Mouse (Mus musculus): ENCODE data around the gene Upk3bl.
A peak's percentile ranks its signal among the peaks of the same experiment; 100 is the strongest.

Upk3bl gene

DNA sequence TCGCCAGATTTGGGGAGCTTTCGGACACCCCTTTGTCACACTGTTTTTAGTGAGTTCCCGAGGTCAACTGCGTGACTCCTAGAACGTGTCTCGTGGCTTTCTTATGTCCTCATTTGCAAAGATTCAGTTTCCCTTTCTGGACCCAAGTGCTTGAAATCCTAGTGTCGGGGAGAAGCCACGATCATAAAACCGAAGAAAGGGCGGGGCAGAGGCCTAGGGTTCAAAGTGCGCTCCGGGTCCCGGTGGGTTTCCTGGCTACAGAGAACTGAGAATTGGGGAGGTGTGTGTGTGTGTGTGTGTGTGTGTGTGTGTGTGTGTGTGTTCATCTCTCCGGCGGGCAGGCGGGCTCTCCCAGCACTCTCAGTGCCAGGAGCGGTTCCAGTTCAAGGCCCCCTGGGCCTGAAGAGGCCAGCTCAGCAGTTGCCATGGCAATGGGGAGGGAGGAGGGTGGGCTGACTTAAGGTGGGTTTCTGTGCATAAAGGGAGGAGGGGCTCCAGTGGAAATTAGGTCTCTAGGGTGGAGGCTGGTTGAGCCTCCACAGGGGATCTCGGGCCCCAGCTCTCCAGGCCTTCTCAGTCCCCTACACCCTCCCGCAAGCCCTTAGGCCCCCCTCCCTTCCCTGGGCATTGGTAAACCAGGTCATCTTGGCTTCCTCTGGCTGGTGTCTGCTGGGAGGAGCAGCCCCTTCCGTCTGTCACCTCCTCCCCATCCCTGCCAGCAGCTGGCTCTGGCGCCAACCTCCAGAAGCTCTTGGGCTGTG, 30.8 kb downstream of the Upk3bl start:
- peak; percentile 42 for DNase-seq (ENCODE audit: low read depth, low spot score)

DNA sequence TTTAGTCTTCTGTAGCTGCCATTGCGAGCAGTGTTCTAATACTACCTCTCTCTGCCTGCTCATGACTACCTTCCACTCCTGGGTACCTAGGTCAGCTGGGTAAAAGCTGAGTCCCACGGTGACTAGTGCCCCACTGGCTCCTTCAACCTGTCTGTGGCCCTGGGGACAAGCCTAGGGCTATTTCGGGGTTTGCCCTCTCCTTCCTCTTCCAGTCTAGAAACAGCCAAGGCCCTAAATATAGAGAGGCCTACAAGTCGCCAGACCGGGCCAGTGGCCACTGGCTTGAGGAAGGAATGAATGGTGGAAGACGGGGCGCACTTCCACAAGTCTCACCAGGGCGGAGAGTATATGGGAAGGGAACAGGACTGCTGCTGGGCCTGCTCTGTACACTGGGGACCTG, 32.0 kb downstream of the Upk3bl start:
- DNase-seq (ENCODE audit: low read depth, low spot score) = no peak

DNA sequence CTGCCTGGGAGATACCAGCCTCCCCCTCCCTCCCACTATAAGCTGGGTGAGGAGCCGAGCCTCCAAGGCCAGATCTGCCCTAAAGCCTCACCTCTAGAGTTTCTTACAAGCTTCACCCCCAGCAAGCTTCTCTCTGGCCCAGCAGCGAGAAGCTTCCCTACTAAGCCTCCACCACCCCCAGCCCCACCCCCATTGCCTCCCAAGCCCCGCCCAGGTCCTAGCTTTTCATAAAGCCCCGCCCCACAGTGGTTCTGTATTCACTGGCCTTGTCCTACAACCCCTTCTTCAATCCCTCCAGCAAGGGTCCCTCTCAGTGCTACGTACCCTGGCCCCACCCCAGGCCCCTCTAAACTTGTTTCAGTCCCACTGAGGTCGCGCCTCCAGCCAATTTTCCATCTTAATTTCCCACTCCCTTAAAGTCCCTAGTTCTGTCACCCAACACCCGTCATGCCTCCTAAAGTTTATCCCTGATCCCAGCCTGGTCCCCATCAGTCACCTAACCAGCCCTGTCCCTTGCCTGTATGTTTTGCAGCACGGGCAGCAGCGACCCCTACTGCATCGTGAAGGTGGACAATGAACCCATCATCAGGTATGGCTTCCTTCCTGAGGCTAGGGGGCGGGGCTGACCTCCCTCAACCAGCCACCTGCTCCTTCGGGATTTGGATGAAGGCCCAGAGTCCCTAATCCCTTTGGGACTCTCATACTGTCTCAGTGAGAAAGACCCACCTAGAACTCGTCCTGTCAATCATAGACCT, 34.7 kb downstream of the Upk3bl start:
- peak; percentile 58 for DNase-seq (ENCODE audit: low read depth, low spot score)

DNA sequence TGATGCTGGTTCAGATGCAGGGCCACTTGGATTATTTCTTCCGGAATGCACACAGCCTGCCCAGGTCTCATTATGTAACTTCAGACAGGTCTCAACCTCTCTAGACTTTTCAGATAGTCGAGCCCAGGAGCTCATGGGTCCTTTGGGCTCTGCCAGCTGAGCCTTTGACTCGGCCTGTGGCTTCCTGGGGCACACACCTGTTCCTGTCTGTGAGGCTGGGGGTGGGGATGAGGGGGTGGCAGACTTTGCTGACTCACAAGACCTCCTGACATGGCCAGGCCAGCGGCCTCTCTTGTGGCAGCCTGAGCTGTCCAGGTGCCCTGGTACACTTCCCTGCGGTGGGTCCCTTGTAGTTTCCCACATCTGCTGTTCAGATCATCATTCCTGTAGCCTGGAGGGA, 37.6 kb downstream of the Upk3bl start:
- DNase-seq (ENCODE audit: low read depth, low spot score) = no peak

DNA sequence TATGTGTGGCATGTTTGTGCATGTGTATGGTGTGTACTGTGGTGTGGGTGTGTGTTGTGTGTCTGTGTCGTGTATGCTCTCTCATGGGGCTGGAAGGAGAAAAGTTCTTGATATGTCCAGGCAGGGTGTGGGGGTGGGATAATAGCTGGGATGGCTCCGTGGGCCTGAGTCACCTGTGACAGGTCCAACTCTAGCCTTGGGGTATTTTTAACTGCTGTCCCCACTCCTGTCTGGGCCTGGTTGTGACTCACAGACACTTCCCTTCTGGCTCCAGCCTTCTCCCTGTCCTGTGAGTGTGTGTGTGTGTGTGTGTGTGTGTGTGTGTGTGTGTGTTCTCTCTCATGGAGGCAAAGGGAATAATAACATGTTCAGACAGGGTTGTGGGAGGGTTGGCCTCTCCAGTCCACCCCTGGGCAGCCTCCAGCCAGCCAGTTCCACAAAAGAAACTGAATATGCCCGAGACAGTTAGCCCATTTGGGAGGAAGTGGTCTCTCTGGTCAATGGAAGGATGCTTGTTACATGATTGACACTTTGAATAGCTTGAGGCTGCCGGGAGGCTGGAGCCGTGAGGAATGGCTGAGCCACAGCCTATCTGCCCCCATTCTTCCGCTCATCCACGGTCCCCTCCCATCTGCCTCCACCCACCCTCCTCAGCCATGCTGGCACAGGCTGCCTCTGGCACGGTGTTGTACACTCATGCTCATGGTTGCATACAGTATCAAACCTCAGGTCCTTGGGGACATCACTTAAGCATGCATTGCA, 40.1 kb downstream of the Upk3bl start:
- no peak for DNase-seq (ENCODE audit: low read depth, low spot score)

DNA sequence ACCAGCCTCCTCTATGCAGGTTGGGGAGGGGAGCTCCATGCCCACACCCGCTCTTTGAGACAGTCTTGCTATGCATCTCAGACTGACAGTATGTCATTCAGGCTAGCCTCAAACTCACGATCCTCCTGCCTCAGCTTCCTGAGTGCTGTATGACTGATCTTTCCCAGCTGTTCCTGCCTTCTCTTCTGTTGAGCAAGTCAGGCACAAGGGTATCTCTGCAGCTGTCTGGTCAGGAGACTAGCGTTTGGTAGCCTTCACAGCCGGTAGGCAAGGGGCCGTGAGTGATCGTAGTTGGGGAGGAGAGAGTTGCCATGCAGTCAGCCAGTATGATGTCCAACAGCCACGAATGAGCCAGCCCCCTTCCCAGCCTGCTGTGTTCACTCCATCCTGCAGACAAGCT, 40.8 kb downstream of the Upk3bl start:
- DNase-seq (ENCODE audit: low read depth, low spot score) = no peak

DNA sequence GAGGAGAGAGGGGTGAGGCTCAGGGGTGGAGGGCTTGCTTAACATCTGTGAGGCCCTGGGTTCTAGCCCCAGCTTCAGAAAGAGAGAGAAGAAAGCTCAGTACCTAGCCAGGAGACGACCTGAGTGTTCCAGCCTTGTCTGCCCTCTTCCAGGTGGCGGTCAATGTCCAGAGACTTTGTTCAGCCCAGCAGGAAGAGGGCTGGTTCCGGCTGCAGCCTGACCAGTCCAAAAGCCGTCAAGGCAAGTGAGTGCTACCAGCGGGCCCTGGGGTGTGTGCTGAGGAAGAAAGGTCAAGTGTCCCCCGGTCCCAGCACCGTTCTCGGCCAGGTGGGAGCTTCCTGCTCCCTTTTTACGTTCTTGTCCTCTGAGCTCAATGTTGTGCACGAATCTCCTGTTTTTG, 44.2 kb downstream of the Upk3bl start:
- no peak for DNase-seq (ENCODE audit: low read depth, low spot score)

DNA sequence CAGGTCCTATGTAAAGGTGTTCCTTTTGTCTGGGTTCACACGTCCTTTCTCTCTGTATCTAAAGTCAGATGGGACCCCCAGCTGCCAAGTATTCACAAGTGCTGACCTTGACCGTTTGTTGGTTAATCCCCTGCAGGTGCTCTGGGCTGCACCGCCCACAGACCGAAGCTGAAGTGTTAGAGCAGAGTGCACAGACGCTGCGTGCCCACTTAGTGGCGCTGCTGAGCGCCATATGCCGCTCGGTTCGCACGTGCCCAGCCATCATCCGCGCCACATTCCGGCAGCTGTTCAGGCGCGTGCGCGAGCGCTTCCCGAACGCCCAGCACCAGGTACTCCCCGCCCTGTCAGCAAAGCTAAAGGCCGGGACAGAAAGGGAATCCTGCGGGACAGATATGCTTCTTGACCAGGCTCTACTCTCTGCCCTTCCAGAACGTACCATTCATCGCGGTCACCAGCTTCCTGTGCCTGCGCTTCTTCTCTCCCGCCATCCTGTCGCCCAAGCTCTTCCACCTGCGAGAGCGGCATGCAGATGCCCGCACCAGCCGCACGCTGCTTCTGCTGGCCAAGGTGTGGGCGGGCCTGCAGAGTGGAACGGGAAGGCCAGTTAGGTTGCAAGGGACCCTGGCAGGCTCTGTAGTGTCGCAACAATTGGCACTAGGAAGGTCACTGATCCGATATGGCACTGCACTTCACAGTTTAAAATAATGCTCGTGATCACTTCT, 48.0 kb downstream of the Upk3bl start:
- DNase-seq (ENCODE audit: low read depth, low spot score) = peak; percentile 97

DNA sequence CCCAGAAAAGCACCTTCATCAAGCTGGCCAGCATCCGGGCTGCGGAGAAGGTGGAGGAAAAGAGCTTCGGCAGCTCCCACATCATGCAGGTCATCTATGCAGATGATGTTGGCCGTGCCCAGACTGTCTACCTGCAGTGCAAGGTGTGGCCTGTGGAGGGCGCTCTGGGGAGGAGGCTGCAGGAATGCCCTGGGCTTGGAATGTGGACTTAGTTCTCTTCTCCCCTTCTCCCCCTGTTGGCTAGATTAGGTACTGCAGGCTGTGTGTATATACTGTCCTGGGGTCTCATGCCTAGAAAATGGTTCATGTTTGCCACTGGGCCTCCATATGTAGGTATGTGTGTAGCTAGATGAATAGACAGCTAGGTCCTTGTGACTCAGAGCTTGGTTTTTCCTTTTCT, 50.2 kb downstream of the Upk3bl start:
- DNase-seq (ENCODE audit: low read depth, low spot score) = peak; percentile 96

DNA sequence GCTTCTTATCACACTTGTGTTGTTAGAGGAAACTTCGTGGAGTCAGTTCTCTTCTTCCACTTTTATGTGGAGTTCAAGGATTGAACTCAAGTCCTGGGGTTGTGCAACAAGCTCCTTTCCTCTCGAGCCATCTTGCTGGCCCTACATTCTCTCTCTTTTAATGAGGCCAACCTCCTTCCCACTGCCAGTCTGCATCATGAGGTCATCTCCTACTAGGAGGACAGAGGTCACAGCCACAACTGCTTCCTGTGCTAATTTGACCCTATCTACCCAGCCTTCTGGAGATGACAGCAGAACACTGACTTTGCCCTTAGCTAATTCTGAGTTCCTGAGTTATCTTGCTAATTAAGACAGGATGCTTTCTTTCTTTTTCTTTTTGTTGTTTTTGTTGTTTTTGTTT, 54.2 kb downstream of the Upk3bl start:
- DNase-seq (ENCODE audit: low read depth, low spot score) = no peak

DNA sequence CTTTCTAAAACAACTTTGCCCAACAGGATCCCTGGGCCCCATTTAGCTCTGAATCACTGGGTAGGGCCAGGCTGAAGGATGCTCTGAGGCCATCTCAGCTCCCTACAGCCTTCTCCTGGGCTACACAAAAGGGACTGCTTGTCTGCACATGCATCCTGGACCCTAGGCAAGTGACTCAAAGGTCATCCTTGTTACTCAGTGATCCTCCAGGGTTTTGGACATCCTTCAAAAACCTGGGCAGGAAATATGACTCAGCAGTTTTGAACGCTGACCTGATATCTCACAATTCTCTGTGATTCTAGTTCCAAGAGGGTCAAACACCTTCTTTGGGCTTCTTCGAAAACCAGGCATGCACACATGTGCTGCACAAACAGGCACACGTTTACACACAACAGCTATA, 54.8 kb downstream of the Upk3bl start:
- DNase-seq (ENCODE audit: low read depth, low spot score) = no peak

DNA sequence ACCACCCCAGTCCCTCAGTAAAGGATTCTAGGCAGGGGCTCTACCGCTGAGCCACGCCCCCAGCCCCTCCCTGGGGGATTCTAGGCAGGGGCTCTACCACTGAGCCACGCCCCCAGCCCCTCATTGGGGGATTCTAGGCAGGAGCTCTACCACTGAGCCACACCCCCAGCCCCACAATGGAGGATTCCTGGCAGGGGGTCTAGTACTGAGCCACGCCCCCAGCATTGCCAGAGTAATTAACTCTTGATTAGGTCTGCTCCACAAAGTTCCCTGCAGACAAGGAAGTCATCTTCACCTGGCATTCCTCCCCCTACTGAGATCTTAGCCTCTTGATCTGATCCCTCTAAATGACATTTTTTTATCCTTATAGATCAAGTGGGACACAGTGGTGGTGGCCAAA, 59.3 kb downstream of the Upk3bl start:
- peak; percentile 85 for DNase-seq (ENCODE audit: low read depth, low spot score)

Data from ZHBTc4 (cell line).